Mouse (Mus musculus) embryo, embryonic 11.5 days (tissue): ENCODE data around the gene Cyp2d22.

ENCODE experiments used
- DNase-seq: peaks from one replicate; pipeline ENCODE4 v3.0.0-alpha.2; 2012; ENCODE audit warnings: low read depth, low spot score

Cyp2d22 gene

GRCm38 (mm10) chr15:82346580-82347302 is 33.3 kb downstream of the Cyp2d22 start:
- DNase-seq = no peak

GRCm38 (mm10) chr15:82345820-82346470 is 34.1 kb downstream of the Cyp2d22 start:
- DNase-seq = peak; percentile 98

GRCm38 (mm10) chr15:82344971-82345370 is 35.1 kb downstream of the Cyp2d22 start:
- DNase-seq = no peak

GRCm38 (mm10) chr15:82343368-82344287 is 36.4 kb downstream of the Cyp2d22 start:
- no peak for DNase-seq

- DNase-seq = no peak
Observed at GRCm38 (mm10) chr15:82342543-82342935, 37.5 kb downstream of the Cyp2d22 start.

DNA sequence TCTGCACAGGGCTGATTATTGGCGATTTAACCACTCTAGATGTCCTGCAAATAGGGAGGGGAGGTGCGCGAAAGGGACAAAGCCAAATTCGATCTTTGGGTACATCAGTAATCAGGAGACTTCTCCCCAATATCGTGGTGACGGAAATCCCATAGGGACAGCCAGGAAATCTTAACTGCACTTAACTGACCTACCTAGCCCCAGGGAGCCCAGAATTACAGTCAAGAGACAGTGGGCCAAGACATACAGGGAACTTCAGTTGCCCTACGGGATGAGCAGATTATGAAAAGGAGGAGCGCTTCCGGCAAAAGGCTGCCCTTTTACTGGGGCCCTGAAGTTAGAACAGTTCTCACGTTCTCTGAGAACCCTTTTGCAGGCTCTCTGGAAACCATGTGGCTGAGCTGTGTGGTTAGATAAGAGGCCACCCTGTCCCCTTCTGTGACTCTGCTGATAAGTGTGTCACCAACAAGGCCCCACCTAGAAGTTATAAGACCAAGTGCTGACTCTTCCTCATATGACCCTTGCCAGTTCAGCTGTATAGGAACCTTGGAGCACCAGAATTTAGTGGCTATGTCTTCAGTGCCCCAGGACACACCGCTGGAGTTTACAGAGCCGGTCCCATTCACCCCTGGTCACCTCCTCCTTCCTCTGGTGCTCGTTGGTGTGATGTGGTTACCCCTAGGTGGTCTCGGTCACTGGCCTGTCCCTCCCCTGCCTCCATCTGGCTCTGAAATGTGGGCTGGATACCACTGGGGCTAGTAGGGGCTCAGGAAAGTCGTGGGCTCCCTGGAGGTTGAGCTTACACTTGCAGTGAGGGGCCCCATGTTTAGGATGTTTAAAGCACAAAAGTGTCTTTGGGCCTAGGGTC is 38.2 kb downstream of the Cyp2d22 start:
- DNase-seq = no peak

DNA sequence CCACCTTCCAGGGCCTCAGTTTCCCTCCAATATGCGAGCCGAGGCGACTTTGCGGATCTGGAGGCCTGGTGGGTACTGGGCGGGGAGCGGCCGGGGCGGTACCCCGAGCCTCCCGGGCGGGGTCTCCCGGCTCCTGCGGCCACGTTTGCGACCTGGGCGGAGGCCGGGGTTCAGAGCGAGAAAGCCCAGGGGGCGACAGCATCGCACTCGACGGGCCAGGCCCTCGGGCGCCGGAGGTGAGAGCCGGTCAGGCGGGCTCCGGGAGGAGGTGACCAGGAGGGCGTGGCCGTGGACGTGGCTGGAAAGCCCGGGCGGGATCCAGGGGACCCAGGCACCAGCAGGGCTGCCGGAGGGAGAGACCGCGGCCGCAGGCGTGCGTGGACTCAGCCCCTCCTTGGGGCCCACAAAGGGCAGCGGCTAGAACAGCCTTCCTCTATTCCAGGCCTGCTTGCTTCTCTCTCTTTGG is 39.0 kb downstream of the Cyp2d22 start:
- no peak for DNase-seq

DNA sequence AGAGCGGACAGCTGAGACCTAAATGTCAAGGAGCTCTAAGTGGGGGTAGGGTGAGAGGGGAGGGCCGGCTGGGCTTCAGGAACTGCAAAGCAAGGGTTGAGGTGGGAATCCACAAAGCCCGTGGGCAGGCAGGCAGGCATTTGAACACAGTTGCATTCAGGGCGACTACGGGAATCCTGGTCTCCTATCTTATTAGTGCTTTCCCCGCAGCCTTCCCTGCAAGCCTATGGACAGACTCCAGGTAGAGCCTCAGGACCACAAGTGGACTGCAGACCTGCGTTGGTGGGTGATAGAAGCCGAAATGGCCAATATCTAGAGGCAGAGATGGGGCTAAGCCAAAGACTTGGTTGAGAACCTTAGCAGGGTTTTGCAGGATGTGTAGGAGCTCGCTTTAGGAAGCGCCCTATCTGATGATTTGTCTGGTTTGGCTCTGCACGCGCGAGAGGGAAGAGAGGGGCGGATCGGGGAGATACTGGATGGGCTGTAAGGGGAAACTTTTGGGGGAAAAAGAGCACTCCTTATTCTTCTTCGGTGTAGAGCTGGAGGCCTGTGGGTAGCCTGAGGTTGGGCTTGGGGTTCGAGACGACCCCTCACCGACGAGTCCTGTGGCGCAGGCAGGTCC is 39.5 kb downstream of the Cyp2d22 start:
- DNase-seq = no peak

- DNase-seq = no peak
Observed at GRCm38 (mm10) chr15:82339634-82340254, 40.3 kb downstream of the Cyp2d22 start.

DNA sequence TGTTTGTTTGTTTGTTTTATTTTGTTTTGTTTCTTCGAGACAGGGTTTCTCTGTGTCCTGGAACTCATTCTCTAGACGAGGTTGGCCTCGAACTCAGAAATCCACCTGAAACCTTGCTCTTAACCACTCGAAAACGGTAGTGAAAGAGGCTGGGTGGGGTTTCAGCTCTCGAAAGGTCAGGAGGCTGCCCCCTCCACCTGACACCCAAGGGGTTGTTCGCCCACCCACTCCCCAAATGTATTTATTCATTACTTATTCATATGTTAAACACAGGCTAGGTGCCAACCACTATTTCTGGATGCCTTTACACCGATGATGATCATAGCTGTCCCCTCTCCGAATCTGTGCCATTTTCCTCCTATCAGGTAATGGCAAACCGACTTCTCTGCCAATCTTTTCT is 40.9 kb downstream of the Cyp2d22 start:
- DNase-seq = no peak

GRCm38 (mm10) chr15:82338593-82339112 is 41.4 kb downstream of the Cyp2d22 start, which contains the start of the genes Naga, Pheta2 and Smdt1:
Gene Naga (minus strand): TSS chr15:82338925.
Gene Pheta2 (plus strand): TSS chr15:82338942.
Gene Smdt1 (plus strand): TSS chr15:82338959.
- peak; percentile 95 for DNase-seq

- no peak for DNase-seq
Observed at GRCm38 (mm10) chr15:82337875-82338274, 42.2 kb downstream of the Cyp2d22 start.

DNA sequence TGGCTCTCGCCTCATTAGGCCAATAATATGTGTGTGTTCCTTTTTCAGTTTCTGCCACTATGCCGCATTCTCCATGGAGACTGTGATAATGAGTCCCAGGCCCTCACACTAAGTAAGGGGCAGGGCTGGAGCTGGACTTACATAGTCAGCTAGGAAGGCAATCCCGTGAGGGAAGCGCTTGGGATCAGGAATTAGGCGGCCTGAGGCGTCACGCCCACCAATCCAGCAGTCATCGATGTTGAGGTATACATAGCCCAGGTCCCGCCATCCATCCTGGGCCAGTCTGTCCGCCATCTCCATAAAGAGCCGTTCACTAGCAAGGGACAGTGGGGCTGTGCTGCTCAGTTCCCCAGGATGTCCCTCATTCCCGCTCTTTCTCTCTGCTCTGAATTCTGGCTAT is 43.4 kb downstream of the Cyp2d22 start:
- DNase-seq = no peak

- DNase-seq = no peak
Observed at GRCm38 (mm10) chr15:82335194-82335593, 44.9 kb downstream of the Cyp2d22 start.

DNA sequence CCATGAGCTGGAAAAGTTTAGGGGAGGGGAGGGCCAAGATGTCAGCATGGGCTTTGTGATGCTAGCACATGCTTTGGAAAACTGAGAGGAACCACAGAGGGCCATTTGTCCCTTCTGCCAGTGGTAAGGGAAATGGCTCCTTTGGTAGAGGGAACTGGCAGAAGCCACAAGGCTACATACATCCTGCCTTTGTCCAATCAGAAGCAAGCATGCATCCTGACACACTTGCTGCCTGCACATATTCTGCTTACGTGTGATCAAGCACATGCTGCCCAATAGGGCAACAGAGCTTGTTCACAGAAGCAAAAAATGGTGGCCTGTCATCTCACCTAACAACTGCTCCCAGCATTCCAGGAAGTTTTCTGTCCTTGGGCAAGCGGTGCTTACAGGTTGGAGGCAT is 54.7 kb downstream of the Cyp2d22 start:
- no peak for DNase-seq

DNA sequence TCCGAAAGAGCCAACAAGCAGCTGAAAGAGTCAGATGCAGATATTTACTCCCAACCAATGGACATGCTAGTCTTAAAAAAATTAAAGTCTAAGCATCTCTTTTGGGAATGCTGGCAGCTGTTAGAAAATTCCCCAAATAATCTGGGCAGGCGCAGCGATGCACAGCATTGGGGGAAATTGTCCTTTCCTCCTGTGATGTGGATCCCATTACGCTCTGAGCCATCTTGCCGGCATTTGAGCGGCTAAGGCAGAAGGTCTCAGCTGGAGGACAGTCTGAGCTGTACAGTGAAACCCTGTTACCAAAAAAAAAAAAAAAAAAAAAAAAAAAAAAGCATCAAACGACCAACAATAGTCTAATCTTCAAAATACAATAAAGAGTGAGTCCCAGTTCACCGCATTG is 57.9 kb downstream of the Cyp2d22 start:
- DNase-seq = no peak
